ENCODE assay signal across 11 mouse cellular contexts in the genomic region with DNA sequence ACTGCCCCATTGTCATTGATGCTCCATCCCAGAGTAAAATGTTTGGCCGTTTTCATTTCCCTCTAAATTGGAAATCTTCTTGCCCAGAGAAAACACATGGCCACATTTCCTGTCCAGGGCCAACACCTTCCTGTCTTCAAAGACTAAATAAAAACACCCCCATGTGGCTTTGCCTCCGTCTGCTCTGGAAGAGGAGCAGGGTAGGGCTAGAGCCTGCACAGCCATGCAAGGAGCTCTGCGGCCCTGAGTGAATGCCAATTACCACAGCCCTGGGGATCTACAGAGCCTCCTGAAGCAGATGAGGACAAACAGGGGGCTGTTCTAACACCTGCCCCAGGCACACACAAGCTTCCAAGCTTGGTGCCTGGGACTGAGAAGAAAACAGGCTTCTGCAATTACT. TPM values are rescaled to one million over a fixed set of nuclear protein-coding genes. Genes with fewer than 3 reads are reported as not detected.
DNase-seq lines count a peak whose midpoint lies in the region; ATAC-seq and TF ChIP-seq lines count a peak whose summit lies in the region.
"Had no signal": no experiment of that assay in that cellular context is flagged by ENCODE, and none has a peak within 500 bp of the region (broad histone marks: within the 10 kb centered on the region; RNA-seq: fewer than 3 reads in every experiment).

No protein-coding gene starts in this region.

- DNase-seq in gastrocnemius, adult 2 months, result no peak
- no peak for DNase-seq in gastrocnemius, postnatal 25 days
- DNase-seq in hindbrain, embryonic 11.5 days (ENCODE audit: low spot score), result no peak
- no peak for DNase-seq in gastrocnemius, postnatal 14 days
- DNase-seq in thymus, postnatal 4 days, result no peak
- DNase-seq: cerebellum, adult 9-10 months; kidney, adult 18-20 months; right cerebral cortex, adult 18-20 months had no signal

- no peak for TF ChIP-seq CTCF in gastrocnemius, adult 2 months (IDR thresholded peaks at IDR 0.05)
- no peak for TF ChIP-seq CTCF in olfactory bulb, adult 2 months (IDR thresholded peaks at IDR 0.05; ENCODE audit: insufficient read depth, low read depth, low read length)

- 0 out of 2 replicates have a peak overlapping the region, but pooled peaks have one; percentile 15 for H3K4me3 ChIP-seq in gastrocnemius, adult 2 months
- H3K4me3 ChIP-seq in megakaryocyte, embryonic 14.5 days (replicated peaks), result peak overlapping the region; percentile 23
- H3K4me3 ChIP-seq in hindbrain, embryonic 11.5 days (ENCODE audit: low read depth, low read length), result no peak overlapping the region
- H3K4me3 ChIP-seq in olfactory bulb, adult 2 months (ENCODE audit: insufficient read depth, low read depth, low read length), result no peak overlapping the region

- no peak for ATAC-seq in megakaryocyte, adult 5-6 weeks (ENCODE audit: poor library complexity, severe bottlenecking)
- ATAC-seq in hindbrain, embryonic 11.5 days (ENCODE audit: low FRiP score), result no peak

- H3K9me3 ChIP-seq in megakaryocyte, embryonic 14.5 days, result no peaks in the 10 kb centered on the region
- no peaks in the 10 kb centered on the region for H3K9me3 ChIP-seq in hindbrain, embryonic 11.5 days (ENCODE audit: control insufficient read depth, low read length)

- H3K27ac ChIP-seq in gastrocnemius, adult 2 months, result peak overlapping the region; percentile 87
- H3K27ac ChIP-seq in hindbrain, embryonic 11.5 days (ENCODE audit: low read depth, low read length), result peak overlapping the region; percentile 49; the same call in 1 of the 2 replicates
- peak overlapping the region; percentile 5; the same call in 1 of the 2 replicates for H3K27ac ChIP-seq in olfactory bulb, adult 2 months (ENCODE audit: insufficient read depth, low read depth, low read length)

- H3K9ac ChIP-seq in hindbrain, embryonic 11.5 days (ENCODE audit: low read depth, low read length), result no peak overlapping the region

- H3K27me3 ChIP-seq in megakaryocyte, embryonic 14.5 days (replicated peaks), result no peaks in the 10 kb centered on the region
- H3K27me3 ChIP-seq in hindbrain, embryonic 11.5 days (ENCODE audit: control insufficient read depth, insufficient read depth, low read length), result no peaks in the 10 kb centered on the region

- peaks cover 91% of the 10 kb centered on the region for H3K4me1 ChIP-seq in megakaryocyte, embryonic 14.5 days
- H3K4me1 ChIP-seq in hindbrain, embryonic 11.5 days (replicated peaks; ENCODE audit: control insufficient read depth, insufficient read depth, low read length), result peaks cover 59% of the 10 kb centered on the region
- peaks cover 81% of the 10 kb centered on the region for H3K4me1 ChIP-seq in olfactory bulb, adult 2 months (ENCODE audit: control insufficient read depth, insufficient read depth, low read length)

- 60% methylated on average over 3 of the region's 3 CpGs for WGBS in hindbrain, embryonic 11.5 days
- 38% methylated on average over 3 of the region's 3 CpGs for WGBS in olfactory bulb, adult 2 months

- intact Hi-C loops in gastrocnemius, adult 2 months (cut with DNase I), result no loop called here
- intact Hi-C loops in gastrocnemius, postnatal 14 days (cut with DNase I; ENCODE audit: low total_unique reads), result no loop called here

- TF ChIP-seq POLR2A in olfactory bulb, adult 2 months (IDR thresholded peaks at IDR 0.05; ENCODE audit: insufficient read depth, low read depth, low read length), result no peak

- H3K4me2 ChIP-seq in hindbrain, embryonic 11.5 days (replicated peaks; ENCODE audit: low read depth, low read length), result no peak overlapping the region; the same call in 1 of the 2 replicates

- H3K36me3 ChIP-seq in megakaryocyte, embryonic 14.5 days (replicated peaks; ENCODE audit: low read length), result peaks cover 51% of the 10 kb centered on the region
- H3K36me3 ChIP-seq in hindbrain, embryonic 11.5 days (ENCODE audit: control insufficient read depth, insufficient read depth, low read length), result no peaks in the 10 kb centered on the region

RNA-seq across cellular contexts. Expression of a gene that starts 46.2 kb away (rescaled TPM):
- total RNA-seq in gastrocnemius, adult 2 months (2021), result 10 to 100 TPM; 28.5 to 35.6 TPM
- 10 to 100 TPM; 31.3 to 34.7 TPM for total RNA-seq in gastrocnemius, postnatal 25 days (2021)
- 31.5 and 38.7 TPM in 2 replicates for polyA plus RNA-seq in megakaryocyte, embryonic 14.5 days (2012; ENCODE audit: insufficient read depth, low replicate concordance)
- total RNA-seq in megakaryocyte, adult 5-6 weeks (2015), result 41.5 and 42.9 TPM in 2 replicates
- 12.4 and 13.3 TPM in 2 replicates for total RNA-seq in megakaryocyte, adult 5-6 weeks (2017)
- 13.4 and 21.0 TPM in 2 replicates for polyA plus RNA-seq in hindbrain, embryonic 11.5 days (2014; fragmentation: Nextera tagmentation; extraction: Ambion mirVana)
- polyA plus RNA-seq in olfactory bulb, adult 2 months (2012; ENCODE audit: insufficient read depth, insufficient read length, low replicate concordance, missing spikeins), result not detected in 2 replicates
- total RNA-seq in gastrocnemius, postnatal 14 days (2021), result 10 to 100 TPM; 41.6 to 51.6 TPM

Comparison
In these comparisons a context has a peak if more than half of its experiments do, and no peak if none do; other contexts are left out.
1. H3K27ac ChIP-seq: peak in every context shown above with its lines; median percentile 87 in gastrocnemius, adult 2 months; 49 in hindbrain, embryonic 11.5 days; 5 in olfactory bulb, adult 2 months.
2. H3K4me3 ChIP-seq: peak in gastrocnemius, adult 2 months (single experiment) and megakaryocyte, embryonic 14.5 days (single experiment); none in hindbrain, embryonic 11.5 days (single experiment) and olfactory bulb, adult 2 months (single experiment).